Mouse (Mus musculus) stomach, postnatal 0 days (tissue): ENCODE results near the gene Sytl5. TPM values are rescaled to one million over a fixed set of nuclear protein-coding genes. Genes with fewer than 3 reads are reported as not detected.

ENCODE experiments used
- ATAC-seq: fragments of 200-750 bp; cut with Nextera tagmentation; 2 replicates; pipeline ENCODE4 v1.8.0; 2017; ENCODE audit not compliant: low FRiP score, low TSS enrichment
- DNase-seq: peaks from one replicate; pipeline ENCODE4 v3.0.0-alpha.2; 2016; ENCODE audit warnings: low spot score
- H3K27ac ChIP-seq: fragments of 300-500 bp; sonication (generic); replicated peaks from 2 replicates; pipeline ENCODE4 v1.5.1; 2014; ENCODE audit warnings: mild to moderate bottlenecking, control low read depth
- H3K27me3 ChIP-seq: fragments of 300-500 bp; sonication (generic); 2 replicates; pipeline ENCODE4 v1.6.1; 2014; ENCODE audit warnings: low read length; ENCODE audit not compliant: control insufficient read depth, insufficient read depth
- H3K36me3 ChIP-seq: fragments of 300-500 bp; sonication (generic); 2 replicates; pipeline ENCODE4 v1.6.1; 2014; ENCODE audit warnings: low read length, mixed read lengths; ENCODE audit not compliant: control insufficient read depth, insufficient read depth
- H3K4me1 ChIP-seq: fragments of 300-500 bp; sonication (generic); replicated peaks from 2 replicates; pipeline ENCODE4 v1.6.1; 2014; ENCODE audit warnings: antibody characterized with exemption; ENCODE audit not compliant: control insufficient read depth, insufficient read depth
- H3K4me2 ChIP-seq: fragments of 300-500 bp; sonication (generic); replicated peaks from 2 replicates; pipeline ENCODE4 v1.6.1; 2014; ENCODE audit warnings: low read depth, mild to moderate bottlenecking, control low read depth, moderate library complexity
- H3K4me3 ChIP-seq: fragments of 300-500 bp; sonication (generic); 2 replicates; pipeline ENCODE4 v1.5.1; 2014; ENCODE audit warnings: low read depth, low read length, control low read depth
- H3K9ac ChIP-seq: fragments of 300-500 bp; sonication (generic); 2 replicates; pipeline ENCODE4 v1.6.1; 2014; ENCODE audit warnings: mild to moderate bottlenecking, low read length, control low read depth, mixed read lengths
- H3K9me3 ChIP-seq: fragments of 300-500 bp; sonication (generic); 2 replicates; pipeline ENCODE4 v1.6.1; 2016; ENCODE audit warnings: low read length; ENCODE audit not compliant: control insufficient read depth
- CTCF ChIP-seq: IDR thresholded peaks from 2 replicates; pipeline ENCODE4 v1.5.1; 2016; ENCODE audit warnings: antibody characterized with exemption, low read depth, mild to moderate bottlenecking, moderate library complexity
- EP300 ChIP-seq: optimal IDR thresholded peaks from 2 replicates; pipeline ENCODE3; 2016; ENCODE audit warnings: antibody characterized with exemption
- WGBS: fragments of 180-500 bp; shearing (Covaris S2); extraction: QIAGEN DNeasy Blood & Tissue Kit; methylation state at CpG from one replicate; pipeline ENCODE4 v1.1.7; 2014; 5-methylcytosine and 5-hydroxymethylcytosine counted together
- polyA plus RNA-seq: library from polyadenylated mRNA; unstranded; fragments of >200 nt; fragmentation: Nextera tagmentation; extraction: Ambion mirVana; gene quantifications from 2 replicates; pipeline ENCODE4 v1.2.1, GENCODE M21; 2015

Gene Sytl5
- polyA plus RNA-seq: 1.5 and 2.0 TPM in 2 replicates

- Histone ChIP-seq H3K4me2 (no peak within 1 kb of the TSS), H3K27me3 (no peaks in the 10 kb centered on the region), H3K9me3 (no peaks in the 10 kb centered on the region), H3K4me3 (no peak within 1 kb of the TSS), H3K9ac (no peak within 1 kb of the TSS), H3K36me3 (no peaks in the 10 kb centered on the region), H3K27ac (no peak within 1 kb of the TSS), H3K4me1 (no peaks in the 10 kb centered on the region)
- 56% methylated on average over 2 of the region's 2 CpGs for WGBS
- TF ChIP-seq EP300: no peak
- no peak for TF ChIP-seq CTCF
- ATAC-seq (no peak), DNase-seq (no peak)
These were observed at the start of gene Sytl5 for GRCm38 (mm10) chrX:9885322-9885721. TSS of gene Sytl5 (plus strand) at chrX:9885622.

- 81% methylated on average over 3 of the region's 3 CpGs for WGBS
- Histone ChIP-seq H3K4me1 (no peaks in the 10 kb centered on the region), H3K9me3 (no peaks in the 10 kb centered on the region), H3K27ac (no peak within 1 kb of the TSS), H3K9ac (no peak within 1 kb of the TSS), H3K36me3 (no peaks in the 10 kb centered on the region), H3K4me2 (no peak within 1 kb of the TSS), H3K27me3 (no peaks in the 10 kb centered on the region), H3K4me3 (no peak within 1 kb of the TSS)
- no peak for DNase-seq
- no peak for ATAC-seq
- TF ChIP-seq EP300 (no peak), CTCF (no peak)
These were observed 38.8 kb upstream of the Sytl5 start, which contains the start of gene Hypm for GRCm38 (mm10) chrX:9846628-9847027. TSS of gene Hypm (plus strand) at chrX:9846928.

GRCm38 (mm10) chrX:9849403-9849802 lies 36.0 kb upstream of the Sytl5 start, which contains the start of gene H2al3:
TSS of gene H2al3 (plus strand) at chrX:9849703.
- DNase-seq: no peak
- H3K36me3 ChIP-seq: no peaks in the 10 kb centered on the region
- WGBS: 67% methylated on average over 1 of the region's 1 CpGs
- no peak within 1 kb of the TSS for H3K4me2 ChIP-seq
- H3K4me3 ChIP-seq: no peak within 1 kb of the TSS
- ATAC-seq: no peak
- no peaks in the 10 kb centered on the region for H3K9me3 ChIP-seq
- no peaks in the 10 kb centered on the region for H3K27me3 ChIP-seq
- H3K27ac ChIP-seq: no peak within 1 kb of the TSS
- H3K4me1 ChIP-seq: no peaks in the 10 kb centered on the region
- H3K9ac ChIP-seq: no peak within 1 kb of the TSS
- TF ChIP-seq CTCF (no peak), EP300 (no peak)

GRCm38 (mm10) chrX:9861859-9862258 lies 23.6 kb upstream of the Sytl5 start:
- H3K4me3 ChIP-seq: no peak overlapping the region
- H3K9me3 ChIP-seq: no peaks in the 10 kb centered on the region
- no peaks in the 10 kb centered on the region for H3K36me3 ChIP-seq
- TF ChIP-seq CTCF (no peak), EP300 (no peak)
- DNase-seq (no peak), ATAC-seq (peak; percentile 66; the same call in 1 of the 2 replicates)
- H3K27ac ChIP-seq: no peak overlapping the region
- H3K27me3 ChIP-seq: no peaks in the 10 kb centered on the region
- H3K9ac ChIP-seq: no peak overlapping the region
- no peaks in the 10 kb centered on the region for H3K4me1 ChIP-seq
- WGBS: 61% methylated on average over 2 of the region's 2 CpGs
- H3K4me2 ChIP-seq: no peak overlapping the region

- no peaks in the 10 kb centered on the region for H3K9me3 ChIP-seq
- H3K4me1 ChIP-seq: no peaks in the 10 kb centered on the region
- no peaks in the 10 kb centered on the region for H3K36me3 ChIP-seq
- ATAC-seq (peak; percentile 69; the same call in 1 of the 2 replicates), DNase-seq (no peak)
- H3K27me3 ChIP-seq: no peaks in the 10 kb centered on the region
- H3K9ac ChIP-seq: no peak overlapping the region
- no peak overlapping the region for H3K4me2 ChIP-seq
- no peak overlapping the region for H3K4me3 ChIP-seq
- TF ChIP-seq EP300 (no peak), CTCF (no peak)
- 81% methylated on average over 2 of the region's 2 CpGs for WGBS
- H3K27ac ChIP-seq: no peak overlapping the region
These were observed 9.9 kb upstream of the Sytl5 start for GRCm38 (mm10) chrX:9875519-9875918.

- H3K36me3 ChIP-seq: no peaks in the 10 kb centered on the region
- no peak for DNase-seq
- ATAC-seq: no peak
- no peaks in the 10 kb centered on the region for H3K27me3 ChIP-seq
- no peak overlapping the region for H3K4me3 ChIP-seq
- no peak for TF ChIP-seq CTCF
- TF ChIP-seq EP300: no peak
- no peak overlapping the region for H3K27ac ChIP-seq
- whole genome bisulfite sequencing: 43% methylated on average over 2 of the region's 2 CpGs
- no peak overlapping the region for H3K4me2 ChIP-seq
- no peaks in the 10 kb centered on the region for H3K9me3 ChIP-seq
- no peak overlapping the region for H3K9ac ChIP-seq
- H3K4me1 ChIP-seq: no peaks in the 10 kb centered on the region
These were observed 24.1 kb downstream of the Sytl5 start for GRCm38 (mm10) chrX:9909572-9909971.
